Mouse (Mus musculus): Measurements from ENCODE around the gene Gm13089. TPM values are rescaled to one million over a fixed set of nuclear protein-coding genes. Genes with fewer than 3 reads are reported as not detected.
"Not testable (repeated sequence)": the region's sequence is repeated elsewhere in the genome, so short reads cannot be mapped to it uniquely, and the experiment has no call there.

The Gm13089 gene
- total RNA-seq (2014; rRNA removed) (not detected in 2 replicates), polyA plus RNA-seq (2015; fragmentation: Nextera tagmentation; extraction: Ambion mirVana) (not detected in 2 replicates)

DNA sequence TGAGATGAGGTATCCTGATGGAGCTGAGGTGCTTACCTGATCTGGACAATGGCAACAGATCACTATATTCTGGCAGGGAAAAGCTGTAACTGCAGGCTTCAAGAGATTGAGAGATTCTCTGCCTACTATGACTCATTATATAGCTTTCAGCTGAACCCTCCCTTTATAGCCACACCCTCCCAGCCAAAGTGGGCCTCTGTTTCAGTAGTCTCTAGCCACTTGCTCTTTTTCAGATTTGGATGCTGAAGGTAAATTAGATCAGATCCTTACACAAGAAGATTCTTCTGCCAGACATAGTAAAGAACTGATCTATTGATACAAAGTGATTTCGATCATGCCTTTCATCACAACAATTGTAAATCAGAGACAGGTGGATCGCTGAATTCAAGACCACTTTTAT is at the start of gene Gm13089:
TSS of gene Gm13089 (minus strand) at position 101 of the 400 bp plus-strand sequence.
- Histone ChIP-seq H3K27ac (ENCODE audit: low read depth, low read length) (no peak within 1 kb of the TSS), H3K9ac (no peak within 1 kb of the TSS), H3K9me3 (ENCODE audit: low read length) (peaks cover 14% of the 10 kb centered on the region; the same call in 1 of the 2 replicates), H3K4me2 (ENCODE audit: low read depth) (no peak within 1 kb of the TSS), H3K27me3 (ENCODE audit: insufficient read depth, low read length) (no peaks in the 10 kb centered on the region), H3K4me1 (ENCODE audit: insufficient read depth) (no peaks in the 10 kb centered on the region), H3K36me3 (ENCODE audit: insufficient read depth) (no peaks in the 10 kb centered on the region), H3K4me3 (ENCODE audit: low read depth, low read length) (no peak within 1 kb of the TSS)
- ATAC-seq (no peak), DNase-seq (no peak)
- WGBS = 85% methylated on average over 2 of the region's 2 CpGs
- no peak for TF ChIP-seq CTCF (IDR thresholded peaks at IDR 0.05; ENCODE audit: low read depth)

- ATAC-seq (no peak), DNase-seq (no peak)
- no peak for TF ChIP-seq CTCF (IDR thresholded peaks at IDR 0.05; ENCODE audit: low read depth)
- WGBS = 81% methylated on average over 1 of the region's 1 CpGs
- H3K27ac ChIP-seq (ENCODE audit: low read depth, low read length) = no peak within 1 kb of the TSS
- no peak within 1 kb of the TSS for H3K9ac ChIP-seq
- no peak within 1 kb of the TSS for H3K4me3 ChIP-seq (ENCODE audit: low read depth, low read length)
- peaks cover 14% of the 10 kb centered on the region for H3K9me3 ChIP-seq (ENCODE audit: low read length)
- no peaks in the 10 kb centered on the region for H3K4me1 ChIP-seq (ENCODE audit: insufficient read depth)
- no peak within 1 kb of the TSS for H3K4me2 ChIP-seq (ENCODE audit: low read depth)
- no peaks in the 10 kb centered on the region for H3K27me3 ChIP-seq (ENCODE audit: insufficient read depth, low read length)
- H3K36me3 ChIP-seq (ENCODE audit: insufficient read depth) = no peaks in the 10 kb centered on the region
Observed at GRCm38 (mm10) chr4:143719155-143719554, 16.6 kb upstream of the Gm13089 start, which contains the start of gene Gm13078. Gene Gm13078, plus strand, starts transcription at chr4:143719455.

DNA sequence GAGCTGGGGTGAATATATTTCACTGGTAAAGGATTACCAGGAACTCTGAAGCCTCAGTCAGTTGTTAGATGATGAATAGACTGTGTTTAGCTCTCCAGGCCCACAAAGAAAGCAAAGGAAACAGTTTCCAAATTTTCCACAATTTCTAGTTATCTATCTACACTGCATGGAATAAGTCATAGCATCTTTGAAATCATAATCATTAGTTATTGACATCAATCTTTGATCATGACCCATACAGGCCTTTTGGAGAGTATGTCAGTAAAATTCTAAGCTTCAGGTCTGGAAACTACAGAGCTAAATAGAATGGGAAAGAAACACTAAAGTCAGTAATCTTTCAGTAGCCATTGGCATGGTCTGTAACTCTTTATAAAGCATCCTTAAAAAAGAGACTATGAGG is 45.4 kb downstream of the Gm13089 start, which contains the start of gene Gm13088:
TSS of gene Gm13088 (minus strand) at position 101 of the 400 bp plus-strand sequence.
- H3K27me3 ChIP-seq (ENCODE audit: insufficient read depth, low read length); H3K9me3 ChIP-seq (ENCODE audit: low read length); H3K4me2 ChIP-seq (ENCODE audit: low read depth); H3K36me3 ChIP-seq (ENCODE audit: insufficient read depth); H3K9ac ChIP-seq; H3K4me1 ChIP-seq (ENCODE audit: insufficient read depth); DNase-seq; H3K27ac ChIP-seq (ENCODE audit: low read depth, low read length); ATAC-seq; H3K4me3 ChIP-seq (ENCODE audit: low read depth, low read length): not testable (repeated sequence)

Other genes with a start within 250 kb of the Gm13089 start
- gene Gm13043, start 191.4 kb downstream of the Gm13089 start, total RNA-seq (2014; rRNA removed) = not detected in 2 replicates
- gene Gm13043, start 191.4 kb downstream of the Gm13089 start, polyA plus RNA-seq (2015; fragmentation: Nextera tagmentation; extraction: Ambion mirVana) = not detected in 2 replicates
- not detected in 2 replicates for gene Gm13040, start 166.8 kb downstream of the Gm13089 start, total RNA-seq (2014; rRNA removed)
- gene Gm13040, start 166.8 kb downstream of the Gm13089 start, polyA plus RNA-seq (2015; fragmentation: Nextera tagmentation; extraction: Ambion mirVana) = not detected in 2 replicates
- not detected in 2 replicates for gene BC080695, start 151.0 kb downstream of the Gm13089 start, total RNA-seq (2014; rRNA removed)
- not detected in 2 replicates for gene BC080695, start 151.0 kb downstream of the Gm13089 start, polyA plus RNA-seq (2015; fragmentation: Nextera tagmentation; extraction: Ambion mirVana)
- gene Gm13057, start 151.0 kb downstream of the Gm13089 start, total RNA-seq (2014; rRNA removed) = not detected in 2 replicates
- gene Gm13057, start 151.0 kb downstream of the Gm13089 start, polyA plus RNA-seq (2015; fragmentation: Nextera tagmentation; extraction: Ambion mirVana) = not detected in 2 replicates
- gene Gm13083, start 87.7 kb downstream of the Gm13089 start, total RNA-seq (2014; rRNA removed) = not detected in 2 replicates
- gene Gm13083, start 87.7 kb downstream of the Gm13089 start, polyA plus RNA-seq (2015; fragmentation: Nextera tagmentation; extraction: Ambion mirVana) = not detected in 2 replicates
- gene Gm13088, start 45.5 kb downstream of the Gm13089 start, total RNA-seq (2014; rRNA removed) = not detected in 2 replicates
- gene Gm13088, start 45.5 kb downstream of the Gm13089 start, polyA plus RNA-seq (2015; fragmentation: Nextera tagmentation; extraction: Ambion mirVana) = not detected in 2 replicates
- gene Gm13078, start 16.7 kb upstream of the Gm13089 start, total RNA-seq (2014; rRNA removed) = not detected in 2 replicates
- gene Gm13078, start 16.7 kb upstream of the Gm13089 start, polyA plus RNA-seq (2015; fragmentation: Nextera tagmentation; extraction: Ambion mirVana) = not detected in 2 replicates
- not detected in 2 replicates for gene Gm13023, start 86.6 kb upstream of the Gm13089 start, total RNA-seq (2014; rRNA removed)
- gene Gm13023, start 86.6 kb upstream of the Gm13089 start, polyA plus RNA-seq (2015; fragmentation: Nextera tagmentation; extraction: Ambion mirVana) = not detected in 2 replicates
- gene Gm13084, start 113.4 kb upstream of the Gm13089 start, total RNA-seq (2014; rRNA removed) = not detected in 2 replicates
- gene Gm13084, start 113.4 kb upstream of the Gm13089 start, polyA plus RNA-seq (2015; fragmentation: Nextera tagmentation; extraction: Ambion mirVana) = not detected in 2 replicates
- not detected in 2 replicates for gene Gm13103, start 143.8 kb upstream of the Gm13089 start, total RNA-seq (2014; rRNA removed)
- gene Gm13103, start 143.8 kb upstream of the Gm13089 start, polyA plus RNA-seq (2015; fragmentation: Nextera tagmentation; extraction: Ambion mirVana) = not detected in 2 replicates
- not detected in 2 replicates for gene Pramef6, start 197.7 kb upstream of the Gm13089 start, total RNA-seq (2014; rRNA removed)
- not detected in 2 replicates for gene Pramef6, start 197.7 kb upstream of the Gm13089 start, polyA plus RNA-seq (2015; fragmentation: Nextera tagmentation; extraction: Ambion mirVana)
- gene Pramef25, start 248.3 kb upstream of the Gm13089 start, total RNA-seq (2014; rRNA removed) = not detected in 2 replicates
- not detected in 2 replicates for gene Pramef25, start 248.3 kb upstream of the Gm13089 start, polyA plus RNA-seq (2015; fragmentation: Nextera tagmentation; extraction: Ambion mirVana)